Mouse (Mus musculus): Measurements from ENCODE around the gene Etl4.

DNA sequence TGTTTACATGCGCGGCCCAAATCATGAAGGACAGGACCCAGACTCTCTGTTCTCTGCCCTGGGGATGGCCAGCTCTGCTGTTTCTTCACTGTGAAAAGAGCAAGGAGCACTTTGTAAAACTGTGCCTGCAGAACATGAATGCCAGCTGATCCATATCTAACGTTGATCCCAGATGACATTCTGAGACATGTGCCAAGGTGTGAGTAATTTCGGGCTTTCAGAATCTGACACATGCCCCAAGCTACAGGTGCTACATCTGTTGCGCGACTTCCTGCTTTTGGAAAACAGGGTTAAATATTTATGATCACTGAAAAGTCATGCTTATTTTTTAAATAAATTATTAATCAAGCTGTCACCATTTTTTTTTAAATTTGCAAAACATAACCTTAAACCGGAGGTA, 801.0 kb downstream of the Etl4 start:
- no peak for TF ChIP-seq USF2 (IDR thresholded peaks at IDR 0.05; ENCODE audit: borderline replicate concordance in 1 of 2, insufficient read depth in 1 of 2, low read depth in 1 of 2, low read length in 2 of 2)
- TF ChIP-seq SMC3 (IDR thresholded peaks at IDR 0.05; ENCODE audit: low read depth, low read length), result no peak
